Mouse (Mus musculus) kidney, adult 9 months (tissue): Measurements from ENCODE around the gene Slc25a24.

Experiments used
- DNase-seq: peaks from one replicate; pipeline ENCODE4 v3.0.0; 2022

Gene Slc25a24

GRCm38 (mm10) chr3:109171070-109171778 is 48.3 kb downstream of the Slc25a24 start:
- DNase-seq, result peak; percentile 67

GRCm38 (mm10) chr3:109174394-109174793 is 51.4 kb downstream of the Slc25a24 start:
- no peak for DNase-seq

GRCm38 (mm10) chr3:109178705-109179104 is 55.8 kb downstream of the Slc25a24 start:
- no peak for DNase-seq

GRCm38 (mm10) chr3:109179528-109180076 is 56.7 kb downstream of the Slc25a24 start:
- DNase-seq, result no peak

- no peak for DNase-seq
Observed at GRCm38 (mm10) chr3:109196166-109196565, 73.2 kb downstream of the Slc25a24 start.

GRCm38 (mm10) chr3:109199280-109199679 is 76.3 kb downstream of the Slc25a24 start:
- DNase-seq, result peak; percentile 9

- no peak for DNase-seq
Observed at GRCm38 (mm10) chr3:109212322-109212721, 89.4 kb downstream of the Slc25a24 start.

- no peak for DNase-seq
Observed at GRCm38 (mm10) chr3:109216352-109216751, 93.4 kb downstream of the Slc25a24 start.
